Mouse (Mus musculus): Measurements from ENCODE around the gene Sec61g.

DNA sequence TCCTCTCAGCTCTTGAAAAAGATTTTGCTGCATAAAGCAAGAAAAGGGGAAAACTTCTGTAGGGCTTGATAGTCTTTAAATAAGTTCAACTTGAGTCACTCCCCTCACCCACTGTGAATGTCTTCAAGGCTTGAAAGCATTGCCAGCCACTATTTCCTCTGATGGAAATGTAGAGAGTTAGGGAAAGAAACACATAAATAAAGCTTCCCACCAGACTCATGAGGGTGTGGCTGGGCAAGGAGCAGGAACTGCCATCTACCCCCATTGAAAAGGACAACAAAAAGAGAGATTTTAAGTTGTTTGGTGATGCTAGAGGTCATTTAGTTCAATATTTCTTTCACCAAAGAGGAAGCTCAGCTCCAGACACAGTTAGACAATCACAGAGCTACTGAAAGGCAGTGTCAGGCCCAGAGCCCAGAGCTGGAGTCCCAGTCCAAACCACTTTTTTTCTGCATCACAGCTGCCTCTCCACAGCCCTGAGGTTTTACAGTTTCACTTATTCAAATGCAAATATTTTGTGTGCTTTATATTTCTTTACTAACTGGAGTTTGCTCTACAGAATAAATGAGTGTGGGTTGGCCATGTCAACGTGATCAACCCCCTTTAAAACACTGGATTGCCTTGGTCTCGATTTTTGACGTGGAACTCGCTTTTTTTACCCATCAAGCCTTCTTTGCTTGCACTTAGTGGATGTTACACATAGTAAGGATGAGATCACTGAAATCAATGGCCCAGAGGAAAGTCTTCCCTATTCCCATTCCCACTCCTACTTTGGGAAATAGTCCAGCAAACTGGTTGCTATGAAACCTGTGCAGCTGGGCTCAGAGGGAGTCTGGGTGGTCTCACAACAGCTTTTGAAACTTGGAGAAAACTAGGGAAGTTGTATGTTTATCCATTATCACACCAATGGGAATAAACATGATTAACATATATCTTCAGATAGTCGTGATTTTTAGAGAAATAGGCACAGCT lies 26.6 kb upstream of the Sec61g start:
- TF ChIP-seq POLR2A (IDR thresholded peaks at IDR 0.05; ENCODE audit: extremely low read depth, insufficient read depth, low read length) = no peak
- no peak for TF ChIP-seq CTCF (IDR thresholded peaks at IDR 0.05; ENCODE audit: extremely low read depth, insufficient read depth, low read length)
